Mouse (Mus musculus) layer of hippocampus, postnatal 36 days (tissue): ENCODE results near the gene Ifit2. TPM values are rescaled to one million over a fixed set of nuclear protein-coding genes. Genes with fewer than 3 reads are reported as not detected.
"Not testable (repeated sequence)": the region's sequence is repeated elsewhere in the genome, so short reads cannot be mapped to it uniquely, and the experiment has no call there.

Source experiments
- DNase-seq, 2 experiments: peaks; one replicate each; pipeline ENCODE4 v3.0.0; 2022
- total RNA-seq, 2 experiments: library from RNA; stranded (reverse); gene quantifications; 2 replicates each; pipeline ENCODE4 v1.2.3; 2021

Ifit2 gene
- total RNA-seq, 2 experiments from 2014 or later: 3.9 to 5.4 TPM

- DNase-seq: no peak
Observed at GRCm38 (mm10) chr19:34596811-34597210, 46.3 kb downstream of the Ifit2 start.

- peak; percentile 34 to 45 for DNase-seq
Observed at GRCm38 (mm10) chr19:34598341-34598740, 47.8 kb downstream of the Ifit2 start.

GRCm38 (mm10) chr19:34599250-34599649 lies 48.8 kb downstream of the Ifit2 start:
- not testable (repeated sequence) for DNase-seq

- not testable (repeated sequence) for DNase-seq
Observed at GRCm38 (mm10) chr19:34601888-34602287, 51.4 kb downstream of the Ifit2 start, which contains the start of gene Ifit1bl1. Ifit1bl1 (minus strand) TSS chr19:34601956.

- DNase-seq: no peak
Observed at GRCm38 (mm10) chr19:34605472-34605871, 55.0 kb downstream of the Ifit2 start.

GRCm38 (mm10) chr19:34607237-34608051 lies 57.0 kb downstream of the Ifit2 start, which contains the start of gene Ifit3b:
Ifit3b (plus strand) TSS chr19:34607970.
- not testable (repeated sequence) for DNase-seq

GRCm38 (mm10) chr19:34610118-34610517 lies 59.6 kb downstream of the Ifit2 start:
- DNase-seq: not testable (repeated sequence)

- not testable (repeated sequence) for DNase-seq
Observed at GRCm38 (mm10) chr19:34612243-34613001, 61.9 kb downstream of the Ifit2 start.

GRCm38 (mm10) chr19:34620871-34621270 lies 70.4 kb downstream of the Ifit2 start:
- DNase-seq: no peak

- no peak for DNase-seq
Observed at GRCm38 (mm10) chr19:34623781-34624180, 73.3 kb downstream of the Ifit2 start.

- DNase-seq: no peak
Observed at GRCm38 (mm10) chr19:34624663-34625062, 74.2 kb downstream of the Ifit2 start.

Other genes with a start within 250 kb of the Ifit2 start
- gene Ch25h, start 75.5 kb upstream of the Ifit2 start, total RNA-seq: 1 to 10 TPM in 1 of 2 experiments, under 1 TPM in 1; 0.50 to 1.2 TPM
- gene Lipa, start 23.2 kb upstream of the Ifit2 start, total RNA-seq: 10 to 100 TPM; 20.2 to 20.5 TPM
- gene Ifit3, start 32.8 kb downstream of the Ifit2 start, total RNA-seq: 1 to 10 TPM; 1.7 to 2.3 TPM
- 1 to 10 TPM; 1.3 TPM for gene Ifit1bl1, start 51.3 kb downstream of the Ifit2 start, total RNA-seq
- gene Ifit3b, start 57.3 kb downstream of the Ifit2 start, total RNA-seq: 1 to 10 TPM; 1.1 to 1.4 TPM
- under 1 TPM; 0.40 to 0.46 TPM for gene Ifit1bl2, start 90.0 kb downstream of the Ifit2 start, total RNA-seq
- under 1 TPM; 0.38 to 0.80 TPM for gene Ifit1, start 90.2 kb downstream of the Ifit2 start, total RNA-seq
- 1 to 10 TPM in 1 of 2 experiments, under 1 TPM in 1; 0.97 to 1.4 TPM for gene Slc16a12, start 196.6 kb downstream of the Ifit2 start, total RNA-seq